Mouse (Mus musculus): ENCODE results near the gene Mx1. TPM values are rescaled to one million over a fixed set of nuclear protein-coding genes. Genes with fewer than 3 reads are reported as not detected.

The Mx1 gene
- polyA plus RNA-seq, 1 experiment from 2014 or later = not detected

DNA sequence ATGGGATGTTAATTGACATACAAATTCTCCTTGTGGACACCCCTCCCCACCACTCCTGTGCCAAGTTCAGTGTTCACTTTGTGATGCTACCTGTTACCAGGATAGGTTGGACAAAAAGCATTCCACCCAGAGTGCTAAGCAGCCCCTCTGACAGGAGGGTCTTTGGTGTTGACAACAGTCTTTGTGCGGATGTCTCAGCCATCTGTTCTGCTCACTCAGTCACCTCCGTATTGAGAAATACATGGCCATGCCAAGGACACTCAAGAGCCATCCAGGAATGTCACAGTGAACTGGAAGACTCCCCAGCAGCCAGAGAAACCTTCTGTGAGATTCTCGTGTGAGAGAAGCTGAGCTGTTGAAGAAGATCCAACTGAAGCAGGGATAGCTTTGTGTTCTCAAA lies 24.5 kb downstream of the Mx1 start:
- H3K9me3 ChIP-seq (replicated peaks; ENCODE audit: control insufficient read depth, low read length) = no peaks in the 10 kb centered on the region
- no peaks in the 10 kb centered on the region for H3K27me3 ChIP-seq (ENCODE audit: control insufficient read depth, insufficient read depth, low read length)
- no peak overlapping the region for H3K4me2 ChIP-seq (ENCODE audit: low read depth, low read length)
- H3K9ac ChIP-seq (replicated peaks; ENCODE audit: low read length) = no peak overlapping the region
- whole genome bisulfite sequencing = 75% methylated on average over 3 of the region's 3 CpGs
- no peaks in the 10 kb centered on the region for H3K4me1 ChIP-seq (ENCODE audit: control insufficient read depth, insufficient read depth, low read length)
- no peak overlapping the region for H3K4me3 ChIP-seq (ENCODE audit: low read depth, low read length)
- ATAC-seq (replicated peaks; ENCODE audit: insufficient number of reproducible peaks, low FRiP score, low TSS enrichment, low read depth) = no peak
- H3K36me3 ChIP-seq (replicated peaks; ENCODE audit: control insufficient read depth, insufficient read depth, low read depth, low read length) = no peaks in the 10 kb centered on the region
- DNase-seq (ENCODE audit: low spot score) = no peak
- H3K27ac ChIP-seq (replicated peaks; ENCODE audit: low read depth, low read length) = no peak overlapping the region

DNA sequence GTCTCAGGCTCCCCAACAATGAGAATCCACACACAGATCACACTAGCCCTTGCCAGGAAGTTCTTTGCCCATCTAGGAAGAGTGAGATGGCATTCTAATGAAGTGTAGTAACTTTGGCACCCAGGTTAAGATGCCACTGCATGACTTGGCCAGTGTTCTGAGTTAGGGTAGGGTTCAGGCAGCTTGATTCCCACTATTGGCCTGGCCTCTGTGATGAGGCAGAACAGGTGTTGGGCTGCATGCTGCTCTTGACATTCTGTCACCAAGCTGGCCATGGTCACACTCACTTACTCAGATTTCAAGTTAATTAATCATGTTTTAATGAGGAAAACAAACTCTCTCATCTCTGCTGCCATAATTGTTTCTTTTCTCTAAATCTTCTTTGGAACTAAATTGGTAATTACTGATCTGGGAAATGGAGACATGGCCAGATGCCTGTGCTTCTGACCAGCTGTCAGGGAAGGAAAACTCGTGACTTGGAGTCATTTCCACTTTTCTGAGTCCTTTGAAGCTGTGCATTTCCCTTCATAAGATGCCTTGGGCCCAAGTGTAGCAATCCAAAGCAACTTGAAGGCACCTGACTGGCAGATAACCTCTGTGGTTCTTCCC lies 25.2 kb downstream of the Mx1 start:
- Histone ChIP-seq H3K4me1 (ENCODE audit: control insufficient read depth, insufficient read depth, low read length) (no peaks in the 10 kb centered on the region), H3K27ac (replicated peaks; ENCODE audit: low read depth, low read length) (no peak overlapping the region), H3K36me3 (replicated peaks; ENCODE audit: control insufficient read depth, insufficient read depth, low read depth, low read length) (no peaks in the 10 kb centered on the region), H3K9ac (replicated peaks; ENCODE audit: low read length) (no peak overlapping the region), H3K27me3 (ENCODE audit: control insufficient read depth, insufficient read depth, low read length) (no peaks in the 10 kb centered on the region), H3K4me3 (ENCODE audit: low read depth, low read length) (no peak overlapping the region), H3K4me2 (ENCODE audit: low read depth, low read length) (no peak overlapping the region), H3K9me3 (replicated peaks; ENCODE audit: control insufficient read depth, low read length) (no peaks in the 10 kb centered on the region)
- DNase-seq (ENCODE audit: low spot score) (no peak), ATAC-seq (replicated peaks; ENCODE audit: insufficient number of reproducible peaks, low FRiP score, low TSS enrichment, low read depth) (no peak)
- WGBS = 35% methylated on average over 1 of the region's 1 CpGs

- H3K4me1 ChIP-seq (ENCODE audit: control insufficient read depth, insufficient read depth, low read length) = no peaks in the 10 kb centered on the region
- H3K4me2 ChIP-seq (ENCODE audit: low read depth, low read length) = no peak overlapping the region
- H3K9me3 ChIP-seq (replicated peaks; ENCODE audit: control insufficient read depth, low read length) = no peaks in the 10 kb centered on the region
- no peak for DNase-seq (ENCODE audit: low spot score)
- no peak for ATAC-seq (replicated peaks; ENCODE audit: insufficient number of reproducible peaks, low FRiP score, low TSS enrichment, low read depth)
- H3K36me3 ChIP-seq (replicated peaks; ENCODE audit: control insufficient read depth, insufficient read depth, low read depth, low read length) = no peaks in the 10 kb centered on the region
- no peak overlapping the region for H3K4me3 ChIP-seq (ENCODE audit: low read depth, low read length)
- no peaks in the 10 kb centered on the region for H3K27me3 ChIP-seq (ENCODE audit: control insufficient read depth, insufficient read depth, low read length)
- no peak overlapping the region for H3K9ac ChIP-seq (replicated peaks; ENCODE audit: low read length)
- WGBS = 70% methylated on average over 2 of the region's 2 CpGs
- no peak overlapping the region for H3K27ac ChIP-seq (replicated peaks; ENCODE audit: low read depth, low read length)
Observed at GRCm38 (mm10) chr16:97434206-97434605, 28.5 kb downstream of the Mx1 start.

DNA sequence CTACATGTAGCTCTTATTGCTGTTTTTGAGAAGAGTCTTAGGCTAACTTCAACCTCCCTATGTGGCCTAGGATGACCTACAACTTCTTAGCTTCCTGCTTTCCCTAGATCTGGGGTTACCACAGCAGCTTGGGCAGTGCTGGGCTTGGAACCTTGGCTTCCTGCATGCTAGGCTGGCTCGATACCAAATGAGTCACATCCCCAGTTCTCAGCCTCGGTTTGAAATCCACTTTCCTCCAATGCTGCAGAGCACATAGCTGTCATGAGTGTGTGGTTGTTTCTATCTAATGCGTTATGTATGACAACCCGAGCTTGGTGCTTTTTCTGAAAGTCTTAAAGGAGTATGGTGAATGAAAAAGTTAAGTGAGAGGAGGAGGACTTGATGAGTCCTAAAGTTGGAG lies 31.4 kb downstream of the Mx1 start:
- WGBS = 82% methylated on average over 4 of the region's 4 CpGs
- Histone ChIP-seq H3K27ac (replicated peaks; ENCODE audit: low read depth, low read length) (no peak overlapping the region), H3K4me3 (ENCODE audit: low read depth, low read length) (no peak overlapping the region), H3K9ac (replicated peaks; ENCODE audit: low read length) (no peak overlapping the region), H3K9me3 (replicated peaks; ENCODE audit: control insufficient read depth, low read length) (no peaks in the 10 kb centered on the region), H3K36me3 (replicated peaks; ENCODE audit: control insufficient read depth, insufficient read depth, low read depth, low read length) (no peaks in the 10 kb centered on the region), H3K4me2 (ENCODE audit: low read depth, low read length) (no peak overlapping the region), H3K27me3 (ENCODE audit: control insufficient read depth, insufficient read depth, low read length) (no peaks in the 10 kb centered on the region), H3K4me1 (ENCODE audit: control insufficient read depth, insufficient read depth, low read length) (no peaks in the 10 kb centered on the region)
- DNase-seq (ENCODE audit: low spot score) (no peak), ATAC-seq (replicated peaks; ENCODE audit: insufficient number of reproducible peaks, low FRiP score, low TSS enrichment, low read depth) (no peak)

DNA sequence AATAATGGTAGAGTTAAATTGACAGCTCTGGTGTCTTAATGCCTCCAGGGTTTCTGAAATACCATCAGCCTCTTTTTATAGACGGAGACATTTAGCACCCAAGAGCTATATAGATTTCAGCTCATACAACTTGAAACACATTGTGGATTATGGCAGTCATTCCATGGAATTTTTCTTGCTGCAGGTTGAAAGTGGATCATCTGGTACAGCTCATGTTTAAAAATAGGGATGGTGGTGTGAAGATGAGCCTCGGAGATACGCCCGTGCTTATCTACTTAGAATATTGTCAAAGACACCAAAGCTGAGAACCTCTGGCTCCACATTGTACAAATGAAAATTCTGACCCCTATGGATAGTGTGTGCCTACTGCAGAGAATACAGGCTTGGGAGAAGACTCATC lies 32.6 kb downstream of the Mx1 start:
- DNase-seq (ENCODE audit: low spot score) = no peak
- no peaks in the 10 kb centered on the region for H3K27me3 ChIP-seq (ENCODE audit: control insufficient read depth, insufficient read depth, low read length)
- no peaks in the 10 kb centered on the region for H3K36me3 ChIP-seq (replicated peaks; ENCODE audit: control insufficient read depth, insufficient read depth, low read depth, low read length)
- H3K4me3 ChIP-seq (ENCODE audit: low read depth, low read length) = no peak overlapping the region
- H3K4me2 ChIP-seq (ENCODE audit: low read depth, low read length) = no peak overlapping the region
- WGBS = 96% methylated on average over 4 of the region's 4 CpGs
- H3K9me3 ChIP-seq (replicated peaks; ENCODE audit: control insufficient read depth, low read length) = no peaks in the 10 kb centered on the region
- no peak overlapping the region for H3K9ac ChIP-seq (replicated peaks; ENCODE audit: low read length)
- ATAC-seq (replicated peaks; ENCODE audit: insufficient number of reproducible peaks, low FRiP score, low TSS enrichment, low read depth) = no peak
- no peaks in the 10 kb centered on the region for H3K4me1 ChIP-seq (ENCODE audit: control insufficient read depth, insufficient read depth, low read length)
- no peak overlapping the region for H3K27ac ChIP-seq (replicated peaks; ENCODE audit: low read depth, low read length)

DNA sequence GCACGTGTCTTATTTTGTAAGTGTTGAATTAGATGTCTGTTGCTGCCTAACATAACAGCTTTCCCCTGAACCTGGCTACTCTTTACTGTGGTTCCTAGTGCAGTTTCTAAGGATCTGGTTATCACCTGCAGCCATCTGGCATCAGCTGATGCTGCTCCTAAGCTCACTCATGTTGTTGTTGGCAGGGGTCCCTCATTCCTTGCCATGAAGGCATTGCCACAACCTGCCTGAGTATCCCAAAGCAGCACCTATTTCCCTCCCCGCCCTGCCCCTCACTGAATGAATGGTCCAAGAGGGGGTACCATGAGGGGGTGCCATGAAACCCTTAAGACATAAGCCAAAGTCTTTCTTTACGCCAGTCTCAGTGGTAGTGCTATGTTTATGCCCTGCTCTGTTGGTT lies 34.7 kb downstream of the Mx1 start:
- Histone ChIP-seq H3K27ac (replicated peaks; ENCODE audit: low read depth, low read length) (no peak overlapping the region), H3K4me1 (ENCODE audit: control insufficient read depth, insufficient read depth, low read length) (no peaks in the 10 kb centered on the region), H3K4me2 (ENCODE audit: low read depth, low read length) (no peak overlapping the region), H3K27me3 (ENCODE audit: control insufficient read depth, insufficient read depth, low read length) (no peaks in the 10 kb centered on the region), H3K9ac (replicated peaks; ENCODE audit: low read length) (no peak overlapping the region), H3K36me3 (replicated peaks; ENCODE audit: control insufficient read depth, insufficient read depth, low read depth, low read length) (no peaks in the 10 kb centered on the region), H3K4me3 (ENCODE audit: low read depth, low read length) (no peak overlapping the region), H3K9me3 (replicated peaks; ENCODE audit: control insufficient read depth, low read length) (no peaks in the 10 kb centered on the region)
- DNase-seq (ENCODE audit: low spot score) = no peak
- ATAC-seq (replicated peaks; ENCODE audit: insufficient number of reproducible peaks, low FRiP score, low TSS enrichment, low read depth) = no peak
- 68% methylated on average over 3 of the region's 3 CpGs for WGBS

- no peaks in the 10 kb centered on the region for H3K27me3 ChIP-seq (ENCODE audit: control insufficient read depth, insufficient read depth, low read length)
- H3K9me3 ChIP-seq (replicated peaks; ENCODE audit: control insufficient read depth, low read length) = no peaks in the 10 kb centered on the region
- no peak overlapping the region for H3K4me3 ChIP-seq (ENCODE audit: low read depth, low read length)
- WGBS = 76% methylated on average over 1 of the region's 1 CpGs
- DNase-seq (ENCODE audit: low spot score) = no peak
- no peak overlapping the region for H3K27ac ChIP-seq (replicated peaks; ENCODE audit: low read depth, low read length)
- no peaks in the 10 kb centered on the region for H3K4me1 ChIP-seq (ENCODE audit: control insufficient read depth, insufficient read depth, low read length)
- no peak overlapping the region for H3K4me2 ChIP-seq (ENCODE audit: low read depth, low read length)
- no peak for ATAC-seq (replicated peaks; ENCODE audit: insufficient number of reproducible peaks, low FRiP score, low TSS enrichment, low read depth)
- no peaks in the 10 kb centered on the region for H3K36me3 ChIP-seq (replicated peaks; ENCODE audit: control insufficient read depth, insufficient read depth, low read depth, low read length)
- H3K9ac ChIP-seq (replicated peaks; ENCODE audit: low read length) = no peak overlapping the region
Observed at GRCm38 (mm10) chr16:97423627-97424026, 39.1 kb downstream of the Mx1 start.

DNA sequence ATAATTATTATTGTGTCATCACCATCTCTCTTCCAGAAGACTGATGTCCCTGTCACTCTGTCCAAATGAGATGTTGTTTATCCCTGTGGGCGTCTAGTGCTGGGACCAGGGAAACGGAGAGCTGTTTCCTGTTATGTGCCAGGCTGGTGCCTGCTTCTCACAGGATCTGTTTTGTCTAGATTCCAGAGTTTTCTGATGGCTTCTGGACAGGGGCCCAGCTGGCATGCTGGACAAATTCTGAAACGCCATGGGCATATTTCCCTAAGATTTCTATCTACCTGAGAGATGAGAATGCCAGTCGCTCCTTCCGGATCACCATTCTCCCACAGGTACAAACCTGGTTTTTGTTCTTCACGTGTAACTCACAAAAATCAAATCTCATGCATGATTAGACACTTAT lies 41.0 kb downstream of the Mx1 start:
- ATAC-seq (replicated peaks; ENCODE audit: insufficient number of reproducible peaks, low FRiP score, low TSS enrichment, low read depth) = no peak
- no peak for DNase-seq (ENCODE audit: low spot score)
- no peak overlapping the region for H3K4me2 ChIP-seq (ENCODE audit: low read depth, low read length)
- H3K36me3 ChIP-seq (replicated peaks; ENCODE audit: control insufficient read depth, insufficient read depth, low read depth, low read length) = no peaks in the 10 kb centered on the region
- H3K4me1 ChIP-seq (ENCODE audit: control insufficient read depth, insufficient read depth, low read length) = no peaks in the 10 kb centered on the region
- 75% methylated on average over 6 of the region's 6 CpGs for WGBS
- no peaks in the 10 kb centered on the region for H3K9me3 ChIP-seq (replicated peaks; ENCODE audit: control insufficient read depth, low read length)
- no peak overlapping the region for H3K4me3 ChIP-seq (ENCODE audit: low read depth, low read length)
- no peak overlapping the region for H3K27ac ChIP-seq (replicated peaks; ENCODE audit: low read depth, low read length)
- H3K27me3 ChIP-seq (ENCODE audit: control insufficient read depth, insufficient read depth, low read length) = no peaks in the 10 kb centered on the region
- H3K9ac ChIP-seq (replicated peaks; ENCODE audit: low read length) = no peak overlapping the region
